ENCODE assay signal across 20 mouse cellular contexts in genomic region chr10:42087906-42088305, GRCm38 (mm10).
"Had no signal": no experiment of that assay in that cellular context is flagged by ENCODE, and none has a peak within 500 bp of the region (broad histone marks: within the 10 kb centered on the region; RNA-seq: fewer than 3 reads in every experiment).

No protein-coding gene starts in this region.

- H3K4me3 ChIP-seq: gastrocnemius, adult 2 months; heart, adult 2 months; heart, embryonic 12.5 days; hindbrain, embryonic 13.5 days; hindbrain, embryonic 15.5 days; intestine, embryonic 15.5 days; layer of hippocampus, adult 2 months; left cerebral cortex, adult 2 months; limb, embryonic 10.5 days; limb, embryonic 12.5 days had no signal

- H3K36me3 ChIP-seq: heart, embryonic 12.5 days; hindbrain, embryonic 13.5 days; hindbrain, embryonic 15.5 days; intestine, embryonic 15.5 days; limb, embryonic 10.5 days; limb, embryonic 12.5 days had no signal

- ATAC-seq: forebrain, embryonic 16.5 days; inflammation-experienced regulatory T-cells, adult 6 months; intestine, embryonic 15.5 days; intestine, postnatal 0 days had no signal

- H3K9me3 ChIP-seq: hindbrain, embryonic 13.5 days; hindbrain, embryonic 15.5 days; intestine, embryonic 15.5 days; limb, embryonic 10.5 days had no signal

- H3K27me3 ChIP-seq: heart, embryonic 12.5 days; hindbrain, embryonic 13.5 days; hindbrain, embryonic 15.5 days; intestine, embryonic 15.5 days; limb, embryonic 12.5 days had no signal

- H3K4me2 ChIP-seq: hindbrain, embryonic 13.5 days; hindbrain, embryonic 15.5 days; limb, embryonic 12.5 days had no signal

- DNase-seq: gastrocnemius, adult 2 months; gastrocnemius, postnatal 10 days; gastrocnemius, postnatal 25 days; heart, postnatal 10 days; heart, postnatal 4 days; kidney, adult 8-10 months; kidney, postnatal 10 days; kidney, postnatal 4 days had no signal

- H3K27ac ChIP-seq: hindbrain, embryonic 13.5 days; hindbrain, embryonic 15.5 days; intestine, embryonic 15.5 days; left cerebral cortex, adult 2 months; limb, embryonic 10.5 days; limb, embryonic 12.5 days had no signal

- H3K9ac ChIP-seq: heart, embryonic 12.5 days; hindbrain, embryonic 13.5 days; hindbrain, embryonic 15.5 days; intestine, embryonic 15.5 days; limb, embryonic 12.5 days had no signal
